Mouse (Mus musculus) CD4-positive naive resting alpha-beta T cell, adult 57 days (primary cell): ENCODE results near the gene Kars. TPM values are rescaled to one million over a fixed set of nuclear protein-coding genes. Genes with fewer than 3 reads are reported as not detected.

Source experiments
- total RNA-seq: library from RNA; stranded (reverse); gene quantifications from one replicate; pipeline ENCODE4 v1.2.4, GENCODE M21; 2023

The Kars gene
- 75.6 TPM for total RNA-seq

GRCm38 (mm10) chr8:112010997-112011815, at the start of gene Kars, which contains the start of gene Terf2ip:
Gene Kars (minus strand): TSS chr8:112011323.
Gene Terf2ip (plus strand): TSS chr8:112011398.

DNA sequence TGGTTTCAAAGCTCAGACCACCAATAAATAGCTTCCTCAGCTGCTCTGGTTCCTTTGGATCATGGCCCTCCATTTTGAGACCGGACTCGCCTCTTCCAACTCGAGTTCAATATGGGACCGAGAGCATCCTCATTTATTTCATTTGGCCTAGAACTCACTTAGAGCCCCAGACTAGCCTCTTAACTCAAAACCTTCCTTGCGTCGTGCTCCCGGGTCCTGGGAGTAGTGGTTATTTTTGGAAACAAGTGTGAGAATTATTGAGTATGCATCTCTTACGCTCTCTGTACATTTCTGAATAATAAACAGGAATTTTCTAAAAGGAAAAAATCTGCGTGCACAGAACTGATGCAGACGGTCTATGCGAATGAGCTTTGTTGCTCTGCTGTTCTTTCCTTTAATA, 3.8 kb upstream of the Kars start, which contains the start of gene Gm6793:
Gene Gm6793, minus strand, starts transcription at position 101 of the 400 bp plus-strand sequence.

DNA sequence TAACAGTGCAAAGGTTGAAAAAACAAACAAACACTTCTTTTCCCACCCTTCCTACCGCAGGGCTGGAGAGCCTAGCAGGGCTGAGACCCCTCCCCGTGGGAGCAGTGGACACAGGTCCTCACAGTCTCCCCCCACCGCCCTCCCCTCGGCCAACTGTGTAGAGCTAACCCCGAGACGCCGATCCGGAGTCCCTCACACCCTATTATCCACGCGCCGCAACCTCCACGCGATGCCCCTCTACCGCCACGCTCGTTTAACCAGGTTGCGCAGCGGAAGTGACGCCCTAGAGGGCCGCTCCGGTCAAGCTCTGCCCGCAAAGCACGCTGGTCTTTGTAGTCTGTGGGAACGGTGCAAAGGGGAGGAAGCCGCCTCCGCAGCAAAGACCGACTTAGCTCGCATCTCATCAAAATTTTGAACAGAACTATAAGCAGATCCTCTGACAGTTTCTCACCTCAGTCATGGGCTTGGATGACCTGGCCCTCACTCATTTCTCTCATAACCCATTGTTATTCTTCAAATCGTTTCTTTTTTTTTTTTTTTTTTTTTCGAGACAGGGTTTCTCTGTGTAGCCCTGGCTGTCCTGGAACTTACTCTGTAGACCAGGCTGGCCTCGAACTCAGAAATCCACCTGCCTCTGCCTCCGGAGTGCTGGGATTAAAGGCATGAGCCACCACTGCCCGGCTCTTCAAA, 19.0 kb downstream of the Kars start, which contains the start of gene Adat1:
Gene Adat1, minus strand, starts transcription at position 290 of the 690 bp plus-strand sequence.

Other genes starting within 250 kb of the Kars start
- gene Cfdp1, start 157.0 kb downstream of the Kars start, total RNA-seq = 38.5 TPM
- gene Tmem170, start 134.6 kb downstream of the Kars start, total RNA-seq = 2.8 TPM
- not detected for gene Chst5, start 100.9 kb downstream of the Kars start, total RNA-seq
- gene Tmem231, start 77.4 kb downstream of the Kars start, total RNA-seq = 1.1 TPM
- 98.3 TPM for gene Gabarapl2, start 70.6 kb downstream of the Kars start, total RNA-seq
- gene Adat1, start 19.0 kb downstream of the Kars start, total RNA-seq = 5.3 TPM
- gene Terf2ip, start 75 bp upstream of the Kars start, total RNA-seq = 16.3 TPM
- gene Gm6793, start 3.7 kb upstream of the Kars start, total RNA-seq = not detected